Mouse (Mus musculus): ENCODE results near the gene Tgfbr3. TPM values are rescaled to one million over a fixed set of nuclear protein-coding genes. Genes with fewer than 3 reads are reported as not detected.

Gene Tgfbr3
- polyA plus RNA-seq, 1 experiment from 2014 or later, result 2.2 TPM

DNA sequence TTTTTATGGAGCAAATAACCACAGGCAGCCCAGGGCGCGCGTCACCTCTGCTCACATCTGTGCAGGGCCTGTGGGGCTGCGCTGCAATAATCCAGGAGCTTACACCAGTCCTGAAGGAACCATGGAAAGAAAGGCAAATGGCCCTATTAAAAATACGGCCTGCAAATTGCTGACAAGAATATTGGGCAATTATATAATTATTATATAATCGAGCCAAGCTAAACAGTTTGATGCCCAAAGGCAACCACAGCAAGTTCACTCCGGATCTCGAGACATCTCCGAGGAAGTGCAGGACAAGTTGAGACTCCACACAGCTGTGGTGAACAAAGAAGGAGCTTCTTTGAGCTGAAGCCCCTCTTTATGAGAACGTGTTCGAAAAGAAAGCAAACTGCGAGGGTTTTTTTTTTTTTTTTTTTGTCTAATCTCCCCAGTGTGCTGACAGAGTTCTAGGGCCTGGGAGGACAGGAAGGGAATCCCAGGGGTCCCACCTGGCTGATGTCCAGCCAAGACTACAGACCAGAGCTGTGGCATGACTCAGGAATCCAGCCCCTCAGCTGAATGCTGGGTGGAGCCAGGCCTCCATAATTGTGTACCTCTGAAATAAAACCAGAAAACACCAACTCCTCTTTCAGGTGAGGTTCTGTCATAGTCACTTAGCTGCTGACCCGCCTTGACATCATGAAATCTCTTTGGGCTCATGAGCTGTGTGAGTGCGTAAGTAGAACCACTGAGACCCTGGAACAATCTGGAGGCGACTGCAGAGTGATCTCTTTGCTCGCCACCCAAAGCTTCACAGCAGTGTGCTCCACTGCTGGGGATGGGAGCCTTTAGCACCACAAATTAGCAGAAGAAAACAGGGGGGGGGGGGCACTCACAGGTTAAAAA lies 21.1 kb downstream of the Tgfbr3 start:
- Histone ChIP-seq H3K36me3 (ENCODE audit: control insufficient read depth, insufficient read depth, low read length) (no peaks in the 10 kb centered on the region), H3K27me3 (replicated peaks; ENCODE audit: control insufficient read depth, insufficient read depth, low read length) (peaks cover 29% of the 10 kb centered on the region), H3K9ac (ENCODE audit: low read length) (no peak overlapping the region), H3K4me1 (ENCODE audit: control insufficient read depth, insufficient read depth, low read length) (0 out of 2 replicates have a peak, but pooled peaks cover 4% of the 10 kb centered on the region), H3K9me3 (replicated peaks; ENCODE audit: control insufficient read depth, low read length) (no peaks in the 10 kb centered on the region), H3K4me2 (ENCODE audit: low read length) (no peak overlapping the region), H3K27ac (ENCODE audit: low read depth, low read length) (no peak overlapping the region), H3K4me3 (ENCODE audit: low read depth, low read length) (no peak overlapping the region)
- ATAC-seq (no peak), DNase-seq (ENCODE audit: low spot score) (no peak)
- WGBS, result 34% methylated on average over 16 of the region's 16 CpGs

DNA sequence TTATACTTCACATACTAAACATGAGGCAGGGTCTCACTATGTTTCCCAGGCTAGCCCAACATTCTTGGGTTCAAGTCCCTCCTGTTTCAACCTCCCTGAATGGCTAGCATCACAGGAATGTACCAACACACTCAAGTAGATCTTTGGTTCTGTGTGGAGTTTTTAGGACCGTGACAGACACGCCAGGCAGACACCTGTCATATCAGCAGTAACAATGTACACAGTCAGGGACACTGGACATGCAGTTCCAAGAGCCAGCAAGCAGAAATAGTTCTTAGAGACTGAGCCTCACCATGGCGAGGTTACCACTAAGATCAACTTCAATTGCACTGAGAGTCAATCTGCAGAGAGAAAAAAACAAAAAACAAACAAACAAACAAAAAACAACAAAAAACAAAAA lies 22.9 kb downstream of the Tgfbr3 start:
- 88% methylated on average over 3 of the region's 3 CpGs for WGBS
- no peak overlapping the region for H3K9ac ChIP-seq (ENCODE audit: low read length)
- no peak overlapping the region for H3K27ac ChIP-seq (ENCODE audit: low read depth, low read length)
- peaks cover 32% of the 10 kb centered on the region for H3K27me3 ChIP-seq (replicated peaks; ENCODE audit: control insufficient read depth, insufficient read depth, low read length)
- 0 out of 2 replicates have a peak, but pooled peaks cover 4% of the 10 kb centered on the region for H3K4me1 ChIP-seq (ENCODE audit: control insufficient read depth, insufficient read depth, low read length)
- no peak overlapping the region for H3K4me3 ChIP-seq (ENCODE audit: low read depth, low read length)
- H3K4me2 ChIP-seq (ENCODE audit: low read length), result no peak overlapping the region
- no peaks in the 10 kb centered on the region for H3K36me3 ChIP-seq (ENCODE audit: control insufficient read depth, insufficient read depth, low read length)
- ATAC-seq (no peak), DNase-seq (ENCODE audit: low spot score) (no peak)
- no peaks in the 10 kb centered on the region for H3K9me3 ChIP-seq (replicated peaks; ENCODE audit: control insufficient read depth, low read length)

DNA sequence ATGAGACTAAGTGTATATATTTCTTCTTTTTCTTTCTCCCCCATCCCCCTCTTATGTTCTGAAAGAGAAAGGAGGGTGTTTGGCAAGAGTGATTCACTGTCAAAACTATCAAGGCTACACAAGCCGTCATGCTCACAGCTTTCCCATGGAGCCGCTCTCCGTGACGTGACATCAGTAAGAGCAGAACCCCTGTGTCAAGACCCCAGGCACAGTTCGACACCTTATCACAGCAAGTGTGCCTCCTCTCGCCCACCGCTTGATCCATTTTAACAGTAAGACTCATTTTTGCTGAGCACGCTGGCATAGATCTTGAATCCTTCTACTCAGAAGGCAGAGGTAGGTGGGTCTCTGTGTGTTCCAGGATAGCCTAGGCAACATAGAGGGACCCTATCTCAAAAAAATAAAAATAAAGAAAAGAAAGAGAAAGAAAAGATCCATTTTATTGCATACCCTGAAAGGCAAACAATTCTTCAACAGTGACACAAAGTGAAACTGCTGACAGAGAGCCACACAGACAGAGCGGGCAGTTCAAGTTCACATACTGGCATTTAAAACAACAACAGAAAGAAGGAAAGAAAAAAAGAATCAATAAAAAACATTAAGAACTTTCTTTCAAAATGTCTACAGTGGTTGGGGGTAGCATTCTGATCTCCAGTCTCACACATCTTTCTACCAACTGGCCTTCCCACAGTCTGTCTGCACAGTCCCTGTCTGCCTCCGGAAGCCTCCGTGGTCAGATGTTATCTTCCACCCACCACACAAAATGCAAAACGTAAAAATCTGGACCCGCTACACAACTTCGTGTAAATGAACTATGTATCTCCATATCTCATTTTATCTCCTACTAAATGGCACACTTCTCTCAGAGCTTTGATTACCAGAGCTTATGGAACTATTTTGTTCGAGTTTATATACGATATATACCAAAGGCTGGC lies 24.7 kb downstream of the Tgfbr3 start:
- no peak overlapping the region for H3K4me3 ChIP-seq (ENCODE audit: low read depth, low read length)
- H3K36me3 ChIP-seq (ENCODE audit: control insufficient read depth, insufficient read depth, low read length), result no peaks in the 10 kb centered on the region
- no peak overlapping the region for H3K27ac ChIP-seq (ENCODE audit: low read depth, low read length)
- no peak overlapping the region for H3K4me2 ChIP-seq (ENCODE audit: low read length)
- 0 out of 2 replicates have a peak, but pooled peaks cover 4% of the 10 kb centered on the region for H3K4me1 ChIP-seq (ENCODE audit: control insufficient read depth, insufficient read depth, low read length)
- DNase-seq (ENCODE audit: low spot score), result no peak
- H3K27me3 ChIP-seq (replicated peaks; ENCODE audit: control insufficient read depth, insufficient read depth, low read length), result peaks cover 38% of the 10 kb centered on the region
- ATAC-seq, result no peak
- 93% methylated on average over 16 of the region's 16 CpGs for WGBS
- H3K9me3 ChIP-seq (replicated peaks; ENCODE audit: control insufficient read depth, low read length), result no peaks in the 10 kb centered on the region
- H3K9ac ChIP-seq (ENCODE audit: low read length), result no peak overlapping the region

DNA sequence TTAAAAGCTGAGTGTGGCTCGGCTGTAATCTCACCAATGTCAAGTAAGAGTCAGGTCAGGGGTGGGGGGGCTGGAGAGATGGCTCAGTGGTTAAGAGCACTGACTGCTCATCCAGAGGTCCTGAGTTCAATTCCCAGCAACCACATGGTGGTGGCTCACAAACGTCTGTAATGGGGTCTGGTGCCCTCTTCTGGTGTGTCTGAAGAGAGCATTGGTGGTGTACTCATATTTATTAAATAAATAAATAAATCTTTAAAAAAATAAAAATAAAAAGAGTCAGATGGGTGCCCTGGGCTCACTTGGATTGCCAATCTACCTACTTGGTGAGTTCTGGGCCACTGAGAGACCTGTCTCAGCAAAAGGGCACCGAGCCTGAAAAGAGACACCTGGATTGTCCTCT lies 25.6 kb downstream of the Tgfbr3 start:
- Histone ChIP-seq H3K4me2 (ENCODE audit: low read length) (no peak overlapping the region), H3K36me3 (ENCODE audit: control insufficient read depth, insufficient read depth, low read length) (no peaks in the 10 kb centered on the region), H3K27me3 (replicated peaks; ENCODE audit: control insufficient read depth, insufficient read depth, low read length) (peaks cover 45% of the 10 kb centered on the region), H3K9ac (ENCODE audit: low read length) (no peak overlapping the region), H3K9me3 (replicated peaks; ENCODE audit: control insufficient read depth, low read length) (no peaks in the 10 kb centered on the region), H3K4me1 (ENCODE audit: control insufficient read depth, insufficient read depth, low read length) (0 out of 2 replicates have a peak, but pooled peaks cover 2% of the 10 kb centered on the region), H3K4me3 (ENCODE audit: low read depth, low read length) (no peak overlapping the region), H3K27ac (ENCODE audit: low read depth, low read length) (no peak overlapping the region)
- ATAC-seq (no peak), DNase-seq (ENCODE audit: low spot score) (no peak)
- 89% methylated on average over 3 of the region's 3 CpGs for WGBS

DNA sequence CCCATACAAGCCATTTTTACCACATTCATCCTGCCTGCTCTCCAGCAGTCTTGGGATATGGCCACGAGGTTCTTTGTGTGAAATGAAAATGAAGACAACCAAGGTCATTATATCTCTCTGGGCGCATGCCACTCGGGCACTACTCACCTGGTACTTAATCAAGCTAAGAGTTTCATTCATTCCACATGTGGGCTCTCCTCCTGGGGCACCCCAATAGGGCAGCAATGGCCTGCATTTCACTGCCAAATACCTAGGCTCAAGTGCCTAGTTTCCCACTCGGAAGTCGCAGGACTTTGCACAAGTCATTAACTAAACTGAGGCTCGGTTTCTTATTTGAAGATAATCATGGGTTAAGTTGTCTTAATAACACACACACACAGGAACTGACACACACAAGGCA lies 27.5 kb downstream of the Tgfbr3 start:
- 82% methylated on average over 6 of the region's 6 CpGs for WGBS
- Histone ChIP-seq H3K9me3 (replicated peaks; ENCODE audit: control insufficient read depth, low read length) (no peaks in the 10 kb centered on the region), H3K36me3 (ENCODE audit: control insufficient read depth, insufficient read depth, low read length) (no peaks in the 10 kb centered on the region), H3K4me3 (ENCODE audit: low read depth, low read length) (no peak overlapping the region), H3K9ac (ENCODE audit: low read length) (no peak overlapping the region), H3K27me3 (replicated peaks; ENCODE audit: control insufficient read depth, insufficient read depth, low read length) (peaks cover 31% of the 10 kb centered on the region), H3K4me1 (ENCODE audit: control insufficient read depth, insufficient read depth, low read length) (no peaks in the 10 kb centered on the region), H3K4me2 (ENCODE audit: low read length) (no peak overlapping the region), H3K27ac (ENCODE audit: low read depth, low read length) (no peak overlapping the region)
- ATAC-seq (no peak), DNase-seq (ENCODE audit: low spot score) (no peak)

DNA sequence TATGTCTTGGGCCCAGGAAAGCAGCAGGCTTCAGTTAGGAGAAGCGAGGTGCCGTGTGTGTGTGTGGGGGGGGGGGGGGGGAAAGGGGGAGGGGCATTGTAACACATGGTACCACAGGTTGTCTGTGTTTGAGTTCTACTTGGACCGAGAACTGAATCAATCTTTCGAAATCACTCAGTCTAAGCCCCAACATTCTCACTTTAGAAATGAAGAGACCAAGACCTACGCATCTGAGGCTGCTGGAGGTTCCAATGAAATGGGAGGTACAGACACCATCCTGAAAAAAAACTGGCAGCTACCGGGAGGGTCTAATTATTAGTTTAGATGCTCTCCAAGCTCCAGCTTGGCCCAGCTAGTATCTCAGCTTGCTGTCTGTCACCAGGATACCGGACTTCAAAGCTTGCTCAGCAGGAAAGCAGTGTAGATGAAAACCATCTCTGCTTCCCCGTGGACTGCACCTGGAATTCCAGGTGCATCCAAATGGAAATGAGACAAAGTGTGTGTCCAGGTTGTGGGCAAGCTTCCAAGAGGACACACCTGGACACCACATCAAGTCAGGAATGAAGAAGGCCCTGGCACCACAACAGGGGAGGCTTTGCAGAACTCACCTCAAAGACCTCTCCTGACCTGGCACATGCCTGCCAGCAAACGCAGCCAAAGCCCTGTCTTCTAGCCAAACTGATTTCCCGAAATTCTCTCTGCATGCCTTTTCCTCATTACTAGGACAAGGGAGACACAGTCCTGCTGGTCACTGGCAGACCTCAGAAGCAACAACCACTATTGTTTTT lies 28.5 kb downstream of the Tgfbr3 start:
- Histone ChIP-seq H3K4me1 (ENCODE audit: control insufficient read depth, insufficient read depth, low read length) (no peaks in the 10 kb centered on the region), H3K9ac (ENCODE audit: low read length) (no peak overlapping the region), H3K9me3 (replicated peaks; ENCODE audit: control insufficient read depth, low read length) (no peaks in the 10 kb centered on the region), H3K4me3 (ENCODE audit: low read depth, low read length) (no peak overlapping the region), H3K27ac (ENCODE audit: low read depth, low read length) (no peak overlapping the region), H3K27me3 (replicated peaks; ENCODE audit: control insufficient read depth, insufficient read depth, low read length) (peaks cover 25% of the 10 kb centered on the region), H3K4me2 (ENCODE audit: low read length) (no peak overlapping the region), H3K36me3 (ENCODE audit: control insufficient read depth, insufficient read depth, low read length) (no peaks in the 10 kb centered on the region)
- 70% methylated on average over 10 of the region's 10 CpGs for WGBS
- ATAC-seq, result no peak
- DNase-seq (ENCODE audit: low spot score), result no peak

DNA sequence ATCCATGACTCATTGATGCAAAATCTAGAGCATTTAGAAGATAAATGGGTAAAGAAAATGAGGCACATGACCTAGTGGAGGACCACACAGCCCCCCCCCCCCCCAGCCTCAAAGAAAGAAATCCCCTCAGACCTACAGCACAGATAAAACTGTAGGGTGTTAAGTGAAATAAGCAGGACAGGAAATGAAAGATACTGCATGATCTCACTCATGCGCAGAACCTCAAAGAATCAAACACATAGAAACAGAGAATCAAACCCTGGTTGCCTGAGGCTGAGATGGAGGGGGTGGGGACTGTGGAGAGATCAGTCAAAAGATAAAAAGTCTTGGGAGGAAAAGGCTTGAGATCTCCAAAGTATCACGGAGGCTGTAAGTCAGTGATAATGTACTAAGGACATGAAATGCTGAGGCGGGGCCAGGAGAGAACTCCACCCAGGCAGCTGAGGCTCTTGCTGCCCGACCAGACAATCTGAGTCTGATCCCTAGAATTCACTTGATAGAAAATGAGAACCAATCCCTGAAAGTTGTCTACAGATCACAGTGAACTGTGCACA lies 29.9 kb downstream of the Tgfbr3 start:
- Histone ChIP-seq H3K27me3 (replicated peaks; ENCODE audit: control insufficient read depth, insufficient read depth, low read length) (peaks cover 25% of the 10 kb centered on the region), H3K4me2 (ENCODE audit: low read length) (no peak overlapping the region), H3K36me3 (ENCODE audit: control insufficient read depth, insufficient read depth, low read length) (no peaks in the 10 kb centered on the region), H3K4me1 (ENCODE audit: control insufficient read depth, insufficient read depth, low read length) (no peaks in the 10 kb centered on the region), H3K27ac (ENCODE audit: low read depth, low read length) (no peak overlapping the region), H3K4me3 (ENCODE audit: low read depth, low read length) (no peak overlapping the region), H3K9ac (ENCODE audit: low read length) (no peak overlapping the region), H3K9me3 (replicated peaks; ENCODE audit: control insufficient read depth, low read length) (peaks cover 6% of the 10 kb centered on the region; the same call in 1 of the 2 replicates)
- 86% methylated on average over 4 of the region's 4 CpGs for whole genome bisulfite sequencing
- DNase-seq (ENCODE audit: low spot score), result no peak
- no peak for ATAC-seq

DNA sequence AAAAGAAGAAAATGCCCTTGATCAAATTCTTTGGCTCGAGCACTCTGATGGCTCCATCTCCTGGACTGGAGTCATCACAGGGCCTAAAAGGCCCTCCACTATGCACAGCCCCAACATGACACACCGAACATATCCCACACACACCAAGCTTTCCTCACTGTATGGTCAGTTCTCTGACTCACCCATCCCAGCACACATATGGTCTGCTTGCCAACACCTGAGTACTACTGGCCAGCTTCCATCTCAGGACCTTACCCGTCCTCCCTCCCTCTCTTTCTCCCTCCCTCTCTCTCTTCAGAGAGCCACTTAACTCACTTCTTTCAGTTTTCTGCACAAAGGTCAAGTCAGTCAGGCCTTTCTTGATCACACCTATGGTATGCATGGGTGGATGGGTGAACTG lies 36.0 kb downstream of the Tgfbr3 start:
- no peak overlapping the region for H3K4me2 ChIP-seq (ENCODE audit: low read length)
- H3K9ac ChIP-seq (ENCODE audit: low read length), result no peak overlapping the region
- ATAC-seq, result no peak
- peaks cover 44% of the 10 kb centered on the region for H3K27me3 ChIP-seq (replicated peaks; ENCODE audit: control insufficient read depth, insufficient read depth, low read length)
- no peaks in the 10 kb centered on the region for H3K36me3 ChIP-seq (ENCODE audit: control insufficient read depth, insufficient read depth, low read length)
- H3K9me3 ChIP-seq (replicated peaks; ENCODE audit: control insufficient read depth, low read length), result peaks cover 16% of the 10 kb centered on the region
- no peak overlapping the region for H3K4me3 ChIP-seq (ENCODE audit: low read depth, low read length)
- WGBS, result 95% methylated on average over 3 of the region's 3 CpGs
- DNase-seq (ENCODE audit: low spot score), result no peak
- no peaks in the 10 kb centered on the region for H3K4me1 ChIP-seq (ENCODE audit: control insufficient read depth, insufficient read depth, low read length)
- no peak overlapping the region for H3K27ac ChIP-seq (ENCODE audit: low read depth, low read length)

All from forebrain, embryonic 14.5 days (tissue).